Mouse (Mus musculus) intestine, postnatal 0 days (tissue): Measurements from ENCODE around the gene Cd19. TPM values are rescaled to one million over a fixed set of nuclear protein-coding genes. Genes with fewer than 3 reads are reported as not detected.

Experiments
- ATAC-seq: fragments of 200-750 bp; cut with Nextera tagmentation; 2 replicates; pipeline ENCODE4 v1.8.0; 2017; ENCODE audit warnings: mild to moderate bottlenecking, moderate TSS enrichment, moderate library complexity
- H3K27ac ChIP-seq: fragments of 300-500 bp; sonication (generic); 2 replicates; pipeline ENCODE4 v1.5.1; 2014; ENCODE audit warnings: mild to moderate bottlenecking, low read depth, low read length, moderate library complexity
- H3K27me3 ChIP-seq: fragments of 300-500 bp; sonication (generic); replicated peaks from 2 replicates; pipeline ENCODE4 v1.6.1; 2014; ENCODE audit warnings: low read length, mixed read lengths; ENCODE audit not compliant: control insufficient read depth, insufficient read depth
- H3K36me3 ChIP-seq: fragments of 300-500 bp; sonication (generic); 2 replicates; pipeline ENCODE4 v1.6.1; 2014; ENCODE audit warnings: mild to moderate bottlenecking, moderate library complexity; ENCODE audit not compliant: control insufficient read depth, insufficient read depth
- H3K4me1 ChIP-seq: fragments of 300-500 bp; sonication (generic); replicated peaks from 2 replicates; pipeline ENCODE4 v1.6.1; 2014; ENCODE audit warnings: antibody characterized with exemption, low read length, mixed read lengths; ENCODE audit not compliant: control insufficient read depth, insufficient read depth
- H3K4me2 ChIP-seq: fragments of 300-500 bp; sonication (generic); replicated peaks from 2 replicates; pipeline ENCODE4 v1.6.1; 2014; ENCODE audit warnings: low read depth, mild to moderate bottlenecking, moderate library complexity
- H3K4me3 ChIP-seq: fragments of 300-500 bp; sonication (generic); 2 replicates; pipeline ENCODE4 v1.5.1; 2014; ENCODE audit warnings: low read depth, low read length
- H3K9ac ChIP-seq: fragments of 300-500 bp; sonication (generic); 2 replicates; pipeline ENCODE4 v1.6.1; 2014; ENCODE audit warnings: mild to moderate bottlenecking, low read depth, low read length
- H3K9me3 ChIP-seq: fragments of 300-500 bp; sonication (generic); 2 replicates; pipeline ENCODE4 v1.6.1; 2016; ENCODE audit warnings: mixed run types; ENCODE audit not compliant: control insufficient read depth
- CTCF ChIP-seq: sonication (generic); IDR thresholded peaks from 2 replicates; pipeline ENCODE4 v1.5.1; 2016; ENCODE audit warnings: low read depth, mild to moderate bottlenecking, control low read depth, antibody characterized with exemption, moderate library complexity
- WGBS: fragments of 180-500 bp; shearing (Covaris S2); extraction: QIAGEN DNeasy Blood & Tissue Kit; methylation state at CpG from one replicate; pipeline ENCODE4 v1.1.7; 2014; 5-methylcytosine and 5-hydroxymethylcytosine counted together
- polyA plus RNA-seq: library from polyadenylated mRNA; unstranded; fragments of >200 nt; fragmentation: Nextera tagmentation; extraction: Ambion mirVana; gene quantifications from 2 replicates; pipeline ENCODE4 v1.2.1, GENCODE M21; 2015

The Cd19 gene
- polyA plus RNA-seq, 1 experiment from 2014 or later = 0.07 TPM

DNA sequence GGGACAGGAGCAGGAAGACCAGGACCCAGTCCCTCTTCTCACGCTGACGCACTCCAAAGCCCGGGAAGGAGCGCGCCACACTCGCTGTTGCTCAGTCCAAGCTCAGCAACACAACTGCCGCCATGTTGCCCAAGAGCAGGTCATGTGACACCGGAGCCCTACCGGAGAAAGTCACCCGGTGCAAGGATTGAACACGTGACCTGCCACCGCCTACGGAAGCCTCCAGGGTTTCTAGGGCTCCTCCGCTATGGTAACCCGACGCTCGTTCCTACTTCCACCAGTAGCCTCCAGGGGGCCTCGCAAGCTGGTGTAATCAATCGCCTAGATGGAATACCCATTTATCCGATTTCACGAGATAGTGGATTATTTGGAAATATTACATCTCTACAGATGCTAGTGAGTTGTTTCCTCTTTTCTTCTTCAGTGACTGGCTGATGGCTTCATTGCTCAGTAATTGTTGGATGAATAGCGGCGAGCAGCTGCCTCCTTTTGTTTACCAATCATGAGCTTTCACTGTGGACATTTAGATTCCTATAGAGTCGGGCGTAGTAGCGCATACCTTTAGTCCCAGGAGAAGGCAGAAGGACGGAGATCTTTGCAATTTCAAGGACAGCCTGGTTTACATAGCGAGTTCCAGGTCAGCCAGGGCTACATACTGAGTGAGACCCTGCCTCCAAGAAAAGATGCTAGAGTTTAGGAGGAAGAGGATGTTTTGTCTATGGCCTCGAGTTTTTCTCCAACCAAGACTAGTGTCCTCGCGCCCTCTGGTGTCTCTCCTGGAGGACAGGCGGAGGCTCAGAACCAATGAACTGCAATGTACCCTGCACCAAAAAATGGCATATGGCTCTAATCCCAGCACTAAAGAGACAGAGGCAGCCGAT lies 37.2 kb downstream of the Cd19 start, which contains the start of gene Spns1:
Gene Spns1, minus strand, starts transcription at position 173 of the 881 bp plus-strand sequence.
- Histone ChIP-seq H3K4me3 (peak within 1 kb of the TSS; percentile 78), H3K9me3 (no peaks in the 10 kb centered on the region), H3K27me3 (no peaks in the 10 kb centered on the region), H3K4me1 (peaks cover 12% of the 10 kb centered on the region; the same call in 1 of the 2 replicates), H3K36me3 (peaks cover 24% of the 10 kb centered on the region; the same call in 1 of the 2 replicates), H3K9ac (peak within 1 kb of the TSS; percentile 74), H3K4me2 (peak within 1 kb of the TSS; percentile 90), H3K27ac (peak within 1 kb of the TSS; percentile 47)
- ATAC-seq = peak; percentile 95
- peak; percentile 86 for TF ChIP-seq CTCF
- WGBS = under 1% methylated on average over 33 of the region's 33 CpGs

- Histone ChIP-seq H3K9ac (peak overlapping the region; percentile 74), H3K4me3 (peak overlapping the region; percentile 78), H3K36me3 (peaks cover 30% of the 10 kb centered on the region), H3K27ac (peak overlapping the region; percentile 47), H3K4me2 (peak overlapping the region; percentile 90), H3K4me1 (peaks cover 12% of the 10 kb centered on the region; the same call in 1 of the 2 replicates), H3K27me3 (no peaks in the 10 kb centered on the region), H3K9me3 (no peaks in the 10 kb centered on the region)
- 1% methylated on average over 27 of the region's 27 CpGs for WGBS
- TF ChIP-seq CTCF = no peak
- peak; percentile 60 for ATAC-seq
These were observed 37.8 kb downstream of the Cd19 start for GRCm38 (mm10) chr7:126376903-126377277.

GRCm38 (mm10) chr7:126375012-126375411 lies 39.7 kb downstream of the Cd19 start:
- peak; percentile 51 for TF ChIP-seq CTCF

DNA sequence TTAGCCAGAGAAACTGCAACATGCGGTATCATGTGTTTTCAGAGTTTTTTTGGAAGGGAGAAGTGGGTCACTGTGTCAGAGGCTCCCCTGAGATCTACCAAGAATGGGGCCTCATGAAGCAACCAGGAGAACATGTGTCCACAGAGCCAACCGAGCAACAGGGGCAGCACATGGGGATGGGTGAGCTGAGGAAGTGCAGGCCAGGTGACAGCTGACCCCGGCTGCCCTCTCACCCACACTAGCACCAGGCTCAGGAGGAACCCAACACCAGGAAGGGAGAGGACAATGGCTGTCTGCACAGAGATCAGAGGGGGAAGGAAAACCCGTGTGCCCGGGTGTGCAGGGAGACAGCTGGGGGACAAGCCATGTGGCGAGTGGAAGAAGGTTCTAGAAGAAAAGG lies 40.2 kb downstream of the Cd19 start:
- Histone ChIP-seq H3K9me3 (no peaks in the 10 kb centered on the region), H3K36me3 (peaks cover 54% of the 10 kb centered on the region), H3K27me3 (no peaks in the 10 kb centered on the region), H3K9ac (no peak overlapping the region), H3K27ac (no peak overlapping the region), H3K4me3 (no peak overlapping the region), H3K4me1 (peaks cover 12% of the 10 kb centered on the region; the same call in 1 of the 2 replicates), H3K4me2 (no peak overlapping the region)
- no peak for ATAC-seq
- TF ChIP-seq CTCF = no peak
- 75% methylated on average over 6 of the region's 6 CpGs for WGBS

More at GRCm38 (mm10) chr7:126375012-126375411, 39.7 kb downstream of the Cd19 start:
- no peak overlapping the region for H3K27ac ChIP-seq
- H3K9ac ChIP-seq = no peak overlapping the region
- 68% methylated on average over 5 of the region's 5 CpGs for WGBS
- H3K4me1 ChIP-seq = peaks cover 12% of the 10 kb centered on the region; the same call in 1 of the 2 replicates
- peak overlapping the region; percentile 90; the same call in 1 of the 2 replicates for H3K4me2 ChIP-seq
- no peaks in the 10 kb centered on the region for H3K27me3 ChIP-seq
- no peak overlapping the region for H3K4me3 ChIP-seq
- H3K36me3 ChIP-seq = peaks cover 49% of the 10 kb centered on the region
- H3K9me3 ChIP-seq = no peaks in the 10 kb centered on the region
- no peak for ATAC-seq

- Histone ChIP-seq H3K4me3 (no peak overlapping the region), H3K4me1 (peaks cover 12% of the 10 kb centered on the region; the same call in 1 of the 2 replicates), H3K4me2 (no peak overlapping the region), H3K27me3 (no peaks in the 10 kb centered on the region), H3K9me3 (no peaks in the 10 kb centered on the region), H3K36me3 (peaks cover 57% of the 10 kb centered on the region), H3K27ac (no peak overlapping the region), H3K9ac (no peak overlapping the region)
- WGBS = 86% methylated on average over 9 of the region's 9 CpGs
- no peak for TF ChIP-seq CTCF
- no peak for ATAC-seq
These were observed 41.7 kb downstream of the Cd19 start for GRCm38 (mm10) chr7:126373007-126373406.

DNA sequence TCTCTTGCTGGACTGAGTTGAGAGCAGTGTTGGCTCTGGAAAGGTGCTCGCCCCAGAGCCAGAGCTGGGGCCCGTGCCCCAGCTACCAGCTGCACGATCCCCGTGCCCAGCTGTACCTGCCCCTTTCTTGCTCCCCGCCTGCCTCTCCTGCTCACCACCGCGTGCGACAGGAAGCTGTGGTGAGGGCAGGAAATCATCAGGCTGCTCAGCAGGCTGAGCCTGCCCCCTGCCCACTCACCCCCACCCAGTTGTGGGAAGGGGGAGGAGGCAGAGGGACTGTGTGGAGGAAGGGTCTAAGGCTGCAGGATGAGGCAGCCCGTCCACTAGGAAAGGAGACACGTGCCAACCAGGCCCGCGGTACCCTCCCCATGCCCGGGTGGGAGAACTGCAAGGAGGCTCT lies 45.3 kb downstream of the Cd19 start, which contains the start of gene Lat:
Gene Lat, minus strand, starts transcription at position 178 of the 400 bp plus-strand sequence.
- no peak for TF ChIP-seq CTCF
- no peak for ATAC-seq
- WGBS = 62% methylated on average over 13 of the region's 13 CpGs

More for the DNA sequence above, 45.3 kb downstream of the Cd19 start, which contains the start of gene Lat:
- Histone ChIP-seq H3K27ac (no peak within 1 kb of the TSS), H3K36me3 (peaks cover 59% of the 10 kb centered on the region), H3K4me3 (no peak within 1 kb of the TSS), H3K9me3 (no peaks in the 10 kb centered on the region), H3K4me1 (no peaks in the 10 kb centered on the region), H3K4me2 (no peak within 1 kb of the TSS), H3K9ac (no peak within 1 kb of the TSS), H3K27me3 (no peaks in the 10 kb centered on the region)
